Mouse (Mus musculus) gastrocnemius, postnatal 4 days (tissue): ENCODE data around the gene Erp27. TPM values are rescaled to one million over a fixed set of nuclear protein-coding genes. Genes with fewer than 3 reads are reported as not detected.
"Not testable (repeated sequence)": the region's sequence is repeated elsewhere in the genome, so short reads cannot be mapped to it uniquely, and the experiment has no call there.

Experiments used
- DNase-seq, 2 experiments: peaks; one replicate each; pipeline ENCODE4 v3.0.0; 2021 to 2022; ENCODE audit warnings: low spot score in 2 of 2, mixed read lengths in 2 of 2
- long read RNA-seq, 2 experiments: library from polyadenylated mRNA; stranded (forward); transcript quantifications; one replicate each; pipeline ENCODE4 v2.0.0; 2021
- total RNA-seq, 2 experiments: library from RNA; stranded (reverse); gene quantifications; 2 replicates each; pipeline ENCODE4 v1.2.3; 2021

The Erp27 gene
- total RNA-seq = not detected
- long read RNA-seq, experiment 1 = 0 reads
- long read RNA-seq, experiment 2 = 0 reads

GRCm38 (mm10) chr6:136922080-136922479, at the start of gene Erp27:
Gene Erp27 (minus strand): TSS chr6:136922180.
- DNase-seq = no peak

- not testable (repeated sequence) for DNase-seq
These were observed 46.9 kb upstream of the Erp27 start for GRCm38 (mm10) chr6:136968877-136969276.

DNA sequence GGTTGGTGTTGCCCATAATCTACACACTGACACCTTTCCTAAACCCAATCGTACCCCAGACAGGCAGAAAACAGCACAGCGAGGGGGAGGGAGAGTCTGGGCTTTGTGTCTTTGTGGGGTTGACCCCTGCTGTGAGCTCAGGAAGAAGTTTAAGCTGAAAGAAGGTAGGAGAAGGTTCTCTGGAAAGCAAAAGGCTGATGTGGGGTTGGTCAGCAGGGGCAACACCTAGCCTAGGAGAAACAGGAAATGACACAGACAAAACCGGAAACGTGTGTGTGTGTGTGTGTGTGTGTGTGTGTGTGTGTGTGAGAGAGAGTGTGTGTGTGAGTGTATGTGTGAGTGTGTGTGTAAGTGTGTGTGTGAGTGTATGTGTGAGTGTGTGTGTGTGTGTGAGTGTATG, 45.5 kb upstream of the Erp27 start:
- no peak for DNase-seq

GRCm38 (mm10) chr6:136965912-136966311, 43.9 kb upstream of the Erp27 start:
- no peak for DNase-seq

DNA sequence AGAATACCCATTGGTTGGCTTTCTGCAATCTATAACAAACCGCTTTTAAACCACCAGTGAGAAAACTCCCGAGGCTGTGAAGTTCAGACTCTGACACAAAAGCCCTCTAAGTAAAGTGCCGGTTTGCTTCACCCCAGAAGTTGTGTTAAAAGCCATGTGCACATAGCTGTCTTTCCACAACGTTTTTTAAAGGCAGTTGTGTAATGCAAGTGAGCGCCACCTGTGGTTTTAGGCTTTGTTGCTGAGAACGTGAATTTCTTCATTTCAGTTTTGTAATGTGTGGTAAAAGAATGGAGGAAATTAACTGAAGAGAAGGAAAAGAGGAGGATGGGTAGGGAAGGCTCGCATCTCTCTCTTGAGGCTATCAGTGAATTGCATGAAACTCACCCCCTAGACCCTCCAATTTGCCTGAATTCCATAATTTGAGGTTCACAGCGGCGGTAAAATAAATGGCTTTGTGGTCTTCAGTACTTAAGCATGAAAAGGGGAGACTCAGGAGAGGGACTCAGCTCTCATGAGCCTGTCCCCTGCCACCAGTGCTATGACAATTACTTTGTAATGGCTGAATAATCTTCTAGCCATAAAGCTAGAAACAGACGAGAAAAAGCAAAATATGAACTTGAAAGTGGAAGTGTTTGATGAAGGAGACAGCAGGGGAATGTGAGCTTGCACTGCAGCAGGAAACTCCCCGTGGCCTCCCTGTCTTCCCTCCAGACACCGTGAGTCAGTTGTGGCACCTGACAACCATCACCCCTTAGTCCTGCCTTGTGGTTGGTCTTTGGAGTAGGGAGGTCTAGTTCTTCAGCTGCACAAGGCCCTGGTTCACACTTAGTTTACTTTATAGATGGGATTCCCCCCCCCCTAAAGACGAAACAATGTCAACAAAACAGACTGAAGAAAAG, 42.9 kb upstream of the Erp27 start:
- no peak for DNase-seq

DNA sequence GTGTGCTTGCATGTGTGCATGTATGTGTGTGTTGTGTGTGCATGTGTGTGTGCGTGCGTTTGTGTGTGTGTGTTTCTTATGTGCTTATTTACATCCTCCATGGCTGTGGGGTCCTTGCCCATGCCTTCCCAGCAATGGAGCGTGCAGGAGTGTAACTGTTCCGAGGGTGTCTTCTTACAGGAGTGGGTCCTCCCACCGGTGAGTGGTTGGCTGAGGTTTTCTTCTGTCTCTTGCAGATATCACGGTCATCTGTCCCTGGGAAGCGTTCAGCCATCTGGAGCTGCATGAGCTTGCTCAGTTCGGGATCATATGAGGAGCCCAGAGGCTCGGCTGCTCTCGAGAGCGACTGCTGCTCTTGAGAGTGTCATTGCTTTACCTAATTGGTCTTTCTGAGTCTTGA, 41.0 kb upstream of the Erp27 start:
- no peak for DNase-seq

GRCm38 (mm10) chr6:136959131-136959530, 37.2 kb upstream of the Erp27 start:
- no peak for DNase-seq

GRCm38 (mm10) chr6:136957062-136957461, 35.1 kb upstream of the Erp27 start:
- no peak for DNase-seq

DNA sequence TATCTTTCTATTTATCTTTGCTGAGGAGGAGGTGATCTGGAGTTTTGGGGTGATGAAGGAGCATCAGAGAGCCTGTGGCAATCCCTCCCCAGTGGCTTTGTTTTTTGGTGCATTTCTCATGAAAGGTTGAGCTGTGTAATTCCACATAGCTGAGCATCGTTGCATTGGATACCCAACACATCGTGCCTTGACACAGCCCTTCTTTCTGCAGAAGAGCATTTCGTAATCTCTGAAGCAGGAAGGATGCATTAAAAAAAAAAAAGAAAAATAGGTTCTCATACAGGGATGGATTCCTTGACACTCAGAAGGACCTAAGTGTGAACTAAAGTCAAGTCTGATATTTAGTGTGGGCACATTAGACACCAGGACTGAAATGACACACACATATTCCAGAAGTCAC, 33.3 kb upstream of the Erp27 start:
- no peak for DNase-seq

DNA sequence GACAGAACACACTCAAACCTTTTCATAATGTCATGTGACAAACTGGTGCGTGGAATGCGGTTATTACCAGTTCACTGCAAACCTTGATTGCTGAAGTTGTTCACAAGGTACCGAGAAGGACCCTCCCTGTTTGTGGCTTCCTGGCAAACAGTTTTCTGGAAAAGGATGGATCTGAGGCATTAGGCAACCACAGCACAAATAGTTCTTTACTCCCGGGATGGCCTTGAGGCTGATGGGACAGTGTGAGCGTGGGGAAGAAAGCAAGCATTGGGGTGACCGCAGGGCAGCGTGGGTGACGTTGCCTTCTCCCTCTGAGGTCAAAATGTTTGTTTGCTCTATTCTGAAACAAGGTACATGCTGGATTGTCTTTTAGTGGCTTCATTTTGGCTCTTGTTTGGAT, 32.7 kb upstream of the Erp27 start:
- DNase-seq = no peak

DNA sequence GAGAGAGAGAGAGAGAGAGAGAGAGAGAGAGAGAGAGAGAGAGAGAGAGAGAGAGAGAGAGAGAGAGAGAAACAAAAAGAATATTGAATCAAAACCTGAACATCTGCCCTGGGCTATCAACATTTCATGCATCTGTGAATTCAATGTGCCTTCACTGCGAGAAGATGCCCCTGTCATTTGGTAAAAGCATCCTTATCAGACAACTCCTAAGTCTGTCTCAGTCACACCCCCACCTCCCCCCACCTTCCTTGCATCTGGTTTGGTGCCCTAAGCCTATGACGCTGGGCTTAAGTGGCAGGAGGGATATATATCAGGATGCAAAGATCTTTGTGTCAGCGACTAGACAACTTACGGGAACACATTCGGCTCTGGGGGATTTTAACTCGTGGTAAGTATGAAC, 32.2 kb upstream of the Erp27 start:
- DNase-seq = no peak

GRCm38 (mm10) chr6:136952930-136953329, 30.9 kb upstream of the Erp27 start:
- no peak for DNase-seq

- no peak for DNase-seq
These were observed 28.2 kb upstream of the Erp27 start for GRCm38 (mm10) chr6:136950171-136950570.

DNA sequence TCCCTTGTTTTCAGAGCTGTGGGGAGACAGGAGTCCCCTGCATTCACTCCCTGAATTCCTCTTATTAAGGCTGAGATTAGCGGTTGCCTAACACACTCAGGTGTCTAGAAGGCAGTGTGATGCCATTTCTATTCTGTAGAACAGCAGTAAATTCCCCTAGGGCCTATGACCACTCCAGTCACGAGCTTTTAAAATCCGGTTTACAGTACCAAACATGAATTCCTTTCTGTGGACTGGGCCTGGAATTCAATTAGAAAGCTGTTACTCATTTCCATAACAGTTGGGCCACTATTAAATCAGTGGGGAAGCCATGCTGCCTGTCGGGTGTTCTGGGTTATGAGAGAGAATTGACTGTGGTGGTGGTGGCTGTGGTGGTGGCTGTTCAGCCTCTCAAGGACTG, 25.7 kb upstream of the Erp27 start:
- DNase-seq = no peak

- DNase-seq = no peak
These were observed 25.0 kb upstream of the Erp27 start for GRCm38 (mm10) chr6:136946943-136947342.

DNA sequence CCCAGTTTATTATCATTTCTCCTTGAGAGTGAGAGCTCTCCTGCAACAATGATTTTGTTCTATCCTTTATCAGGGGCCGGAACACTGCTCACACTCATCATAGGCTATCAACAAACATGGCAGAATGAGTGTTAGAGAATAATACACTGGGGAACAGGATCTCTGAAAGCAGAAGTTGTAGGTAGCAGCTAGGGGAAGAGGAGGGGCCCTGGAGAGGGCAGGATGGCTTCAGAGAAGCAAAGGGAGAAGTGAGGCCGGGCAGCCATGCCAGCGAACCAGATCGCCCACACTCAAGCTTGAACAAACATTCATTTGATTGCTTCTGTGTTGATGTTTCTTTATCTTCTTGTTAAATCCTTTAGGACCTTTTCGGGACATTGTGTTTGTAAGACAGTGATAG, 24.3 kb upstream of the Erp27 start:
- DNase-seq = no peak

GRCm38 (mm10) chr6:136944511-136944910, 22.5 kb upstream of the Erp27 start:
- DNase-seq = no peak

DNA sequence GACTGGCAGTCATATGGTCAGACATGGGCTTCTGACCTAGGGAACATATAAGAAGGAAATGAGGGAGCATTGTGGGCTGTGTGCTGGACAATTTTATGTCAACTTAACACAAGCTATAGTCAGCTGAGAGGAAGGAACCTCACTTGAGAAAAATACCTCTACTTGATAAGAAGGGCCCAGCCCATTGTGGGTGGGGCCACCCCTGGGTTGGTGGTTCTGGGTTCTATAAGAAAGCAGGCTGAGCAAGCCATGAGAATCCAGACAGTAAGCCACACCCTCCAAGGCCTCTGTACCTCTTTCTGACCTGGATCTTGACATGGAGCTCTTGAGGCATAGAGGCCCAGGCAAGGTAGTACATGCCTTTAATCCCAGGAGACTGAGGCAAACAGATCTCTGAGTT, 21.4 kb upstream of the Erp27 start:
- no peak for DNase-seq

- DNase-seq = no peak
These were observed 20.3 kb upstream of the Erp27 start for GRCm38 (mm10) chr6:136942280-136942679.

DNA sequence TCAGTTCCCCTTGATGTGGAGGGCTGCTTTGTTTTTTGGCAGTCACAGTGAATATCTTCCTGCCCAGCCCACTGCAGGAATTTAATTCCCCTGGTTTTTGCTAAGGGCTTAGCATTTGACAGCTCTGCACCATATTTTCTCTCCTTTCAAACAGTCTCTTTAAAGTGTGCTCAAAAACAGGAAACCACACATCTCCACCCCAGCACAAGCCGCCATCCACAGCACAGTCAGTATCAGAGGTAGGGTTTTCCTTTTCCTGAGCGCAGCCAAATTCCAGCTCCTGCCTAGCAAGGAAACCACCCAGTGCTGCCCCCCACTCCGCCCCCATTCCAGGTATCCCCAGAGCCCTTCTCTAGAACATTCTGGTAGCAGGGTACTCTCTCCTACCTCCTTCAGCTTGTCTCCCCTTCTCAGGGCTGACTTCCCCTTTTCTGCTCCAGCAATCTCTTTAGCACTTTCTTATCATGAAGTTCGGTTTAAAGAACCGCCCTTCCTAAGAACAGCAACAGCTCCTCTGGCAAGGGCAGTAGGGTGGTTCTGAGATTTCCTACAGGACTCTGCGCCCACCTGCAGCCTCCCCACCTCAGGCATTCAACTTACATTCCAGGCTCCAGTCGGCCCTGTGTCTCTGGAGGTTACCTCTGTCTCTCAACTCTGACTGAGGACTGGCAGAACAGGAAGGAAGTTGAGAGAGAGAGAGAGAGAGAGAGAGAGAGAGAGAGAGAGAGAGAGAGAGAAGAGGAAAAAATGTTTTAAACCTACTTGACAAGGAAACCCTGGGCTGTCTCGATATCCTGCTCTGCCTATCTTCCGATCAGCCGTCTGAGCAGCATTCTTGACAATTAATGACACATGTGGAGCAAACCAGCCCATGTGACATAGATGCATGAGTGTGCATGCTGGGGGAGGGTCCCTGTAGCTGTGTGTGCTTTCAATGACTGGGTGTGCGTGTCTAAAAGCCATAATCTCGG, 19.4 kb upstream of the Erp27 start, which contains the start of gene Arhgdib:
Gene Arhgdib (minus strand): TSS at position 849 of the 971 bp plus-strand sequence.
- DNase-seq = no peak

DNA sequence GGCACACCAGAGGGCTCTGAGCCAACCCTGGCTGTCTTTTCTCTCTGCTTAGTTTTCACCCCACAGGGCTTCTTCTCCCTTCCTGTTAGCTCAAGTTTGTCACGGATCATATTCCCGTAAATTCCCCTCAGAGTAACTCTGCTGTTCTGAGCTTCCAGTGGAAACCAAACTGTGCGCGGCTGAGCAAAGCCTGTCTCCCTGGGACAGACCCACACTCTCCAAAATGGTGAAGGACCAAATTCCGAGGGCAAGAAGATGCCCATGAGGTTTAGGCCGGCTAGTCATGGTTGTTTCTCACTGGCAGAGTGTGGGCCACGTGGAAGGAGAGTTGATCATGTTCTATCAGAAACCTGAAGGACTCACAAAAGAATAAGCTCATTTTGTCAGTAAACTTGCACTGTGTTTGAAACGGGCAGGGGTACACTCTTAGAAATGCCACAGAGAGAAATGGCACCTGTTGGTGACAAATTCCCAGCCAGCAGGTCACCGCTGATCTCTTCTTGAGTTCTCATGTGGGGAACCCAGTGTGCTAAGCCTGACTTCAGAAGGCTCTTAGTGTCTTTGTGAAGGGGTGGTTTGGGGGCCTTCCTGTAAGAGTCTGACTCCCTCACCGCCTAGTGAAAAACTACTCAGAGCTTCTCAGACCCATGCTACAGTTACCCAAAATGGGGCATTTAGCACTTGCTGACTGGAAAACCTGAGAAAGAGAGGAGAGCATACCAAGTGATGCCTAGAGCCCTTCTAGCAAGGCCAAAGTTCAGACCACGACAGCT, 18.4 kb upstream of the Erp27 start:
- DNase-seq = no peak
